Mouse (Mus musculus) liver, adult 2 months (tissue): ENCODE results near the gene Csnk1e.

ENCODE experiments used
- CTCF ChIP-seq: fragments of 200-500 bp; IDR thresholded peaks from 2 replicates; pipeline ENCODE4 v1.5.1; 2011; ENCODE audit warnings: low read depth, low read length, control low read depth
- POLR2A ChIP-seq: fragments of 200-500 bp; IDR thresholded peaks from 2 replicates; pipeline ENCODE4 v1.6.1; 2011; ENCODE audit warnings: low read length, control low read depth; ENCODE audit not compliant: insufficient read depth; ENCODE audit errors: extremely low read depth

DNA sequence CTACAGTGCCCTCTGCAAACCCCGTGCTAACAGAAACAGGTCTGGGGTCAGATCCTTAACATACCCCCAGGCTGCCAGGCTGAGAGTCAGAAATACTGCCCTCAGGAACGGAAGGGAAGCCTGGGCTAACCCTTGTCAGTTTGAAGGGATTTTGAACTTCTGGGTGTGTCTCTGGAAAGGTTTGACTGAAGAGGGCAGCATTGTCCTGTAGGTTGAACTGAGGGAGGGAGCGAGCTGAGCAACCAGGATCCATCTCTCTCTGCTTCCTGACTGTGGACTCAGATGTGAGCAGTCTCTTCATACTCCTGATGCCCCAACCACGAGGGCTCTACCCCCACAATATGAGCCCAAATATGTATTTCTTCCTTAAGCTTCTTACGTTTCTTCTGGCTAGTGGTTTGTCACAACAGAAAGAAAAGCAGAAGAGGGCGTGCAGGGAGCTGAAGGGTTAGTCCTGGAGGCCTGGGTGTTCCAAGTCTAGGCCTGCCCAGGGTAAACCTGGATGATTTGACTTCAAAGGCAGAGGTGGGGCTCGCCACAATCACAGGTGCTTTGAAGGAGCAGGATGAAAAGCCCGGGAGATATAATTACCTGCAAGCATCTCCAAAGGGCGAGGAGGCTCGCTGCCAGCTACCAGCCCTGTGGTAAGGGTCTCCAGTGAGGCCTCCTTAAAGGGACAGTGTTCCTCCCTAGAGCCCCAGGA is 43.9 kb downstream of the Csnk1e start:
- TF ChIP-seq CTCF (peak; percentile 46), POLR2A (no peak)
